Mouse (Mus musculus): ENCODE results near the gene Lhx2. TPM values are rescaled to one million over a fixed set of nuclear protein-coding genes. Genes with fewer than 3 reads are reported as not detected.

Lhx2 gene
- polyA plus RNA-seq, 1 experiment from 2014 or later = 0.39 TPM

GRCm38 (mm10) chr2:38346881-38347764, 8.0 kb downstream of the Lhx2 start:
- Histone ChIP-seq H3K36me3 (ENCODE audit: insufficient read depth) (no peaks in the 10 kb centered on the region), H3K27me3 (ENCODE audit: insufficient read depth, low read length) (peaks cover 100% of the 10 kb centered on the region), H3K4me1 (ENCODE audit: insufficient read depth) (peaks cover 3% of the 10 kb centered on the region; the same call in 1 of the 2 replicates), H3K27ac (ENCODE audit: low read depth) (no peak overlapping the region), H3K9me3 (ENCODE audit: low read depth, low read length) (no peaks in the 10 kb centered on the region), H3K9ac (no peak overlapping the region), H3K4me3 (ENCODE audit: low read depth, low read length) (no peak overlapping the region), H3K4me2 (no peak overlapping the region)
- under 1% methylated on average over 15 of the region's 15 CpGs for WGBS
- no peak for TF ChIP-seq CTCF (IDR thresholded peaks at IDR 0.05; ENCODE audit: low read depth)
- no peak for ATAC-seq (ENCODE audit: insufficient read depth)
- peak; percentile 21 for DNase-seq

GRCm38 (mm10) chr2:38347811-38348551, 8.9 kb downstream of the Lhx2 start:
- under 1% methylated on average over 54 of the region's 54 CpGs for WGBS
- no peak for ATAC-seq (ENCODE audit: insufficient read depth)
- no peak for TF ChIP-seq CTCF (IDR thresholded peaks at IDR 0.05; ENCODE audit: low read depth)
- Histone ChIP-seq H3K9me3 (ENCODE audit: low read depth, low read length) (no peaks in the 10 kb centered on the region), H3K4me1 (ENCODE audit: insufficient read depth) (peaks cover 3% of the 10 kb centered on the region; the same call in 1 of the 2 replicates), H3K27me3 (ENCODE audit: insufficient read depth, low read length) (peaks cover 100% of the 10 kb centered on the region), H3K9ac (no peak overlapping the region), H3K27ac (ENCODE audit: low read depth) (no peak overlapping the region), H3K4me2 (peak overlapping the region; percentile 41; the same call in 1 of the 2 replicates), H3K4me3 (ENCODE audit: low read depth, low read length) (peak overlapping the region; percentile 22; the same call in 1 of the 2 replicates), H3K36me3 (ENCODE audit: insufficient read depth) (no peaks in the 10 kb centered on the region)
- no peak for DNase-seq

GRCm38 (mm10) chr2:38348660-38349420, 9.8 kb downstream of the Lhx2 start:
- Histone ChIP-seq H3K9ac (no peak overlapping the region), H3K27ac (ENCODE audit: low read depth) (no peak overlapping the region), H3K27me3 (ENCODE audit: insufficient read depth, low read length) (peaks cover 100% of the 10 kb centered on the region), H3K9me3 (ENCODE audit: low read depth, low read length) (no peaks in the 10 kb centered on the region), H3K4me3 (ENCODE audit: low read depth, low read length) (no peak overlapping the region), H3K4me1 (ENCODE audit: insufficient read depth) (peaks cover 3% of the 10 kb centered on the region; the same call in 1 of the 2 replicates), H3K4me2 (no peak overlapping the region), H3K36me3 (ENCODE audit: insufficient read depth) (no peaks in the 10 kb centered on the region)
- TF ChIP-seq CTCF (IDR thresholded peaks at IDR 0.05; ENCODE audit: low read depth) = no peak
- DNase-seq (no peak), ATAC-seq (ENCODE audit: insufficient read depth) (no peak)
- 3% methylated on average over 19 of the region's 19 CpGs for WGBS

GRCm38 (mm10) chr2:38349447-38350350, 10.6 kb downstream of the Lhx2 start:
- Histone ChIP-seq H3K4me2 (peak overlapping the region; percentile 64; the same call in 1 of the 2 replicates), H3K4me1 (ENCODE audit: insufficient read depth) (peaks cover 3% of the 10 kb centered on the region; the same call in 1 of the 2 replicates), H3K9me3 (ENCODE audit: low read depth, low read length) (no peaks in the 10 kb centered on the region), H3K9ac (no peak overlapping the region), H3K27me3 (ENCODE audit: insufficient read depth, low read length) (peaks cover 100% of the 10 kb centered on the region), H3K36me3 (ENCODE audit: insufficient read depth) (no peaks in the 10 kb centered on the region), H3K27ac (ENCODE audit: low read depth) (no peak overlapping the region), H3K4me3 (ENCODE audit: low read depth, low read length) (no peak overlapping the region)
- TF ChIP-seq CTCF (IDR thresholded peaks at IDR 0.05; ENCODE audit: low read depth) = no peak
- WGBS = 4% methylated on average over 12 of the region's 12 CpGs
- ATAC-seq (ENCODE audit: insufficient read depth) = no peak
- DNase-seq = no peak

- no peak for TF ChIP-seq CTCF (IDR thresholded peaks at IDR 0.05; ENCODE audit: low read depth)
- H3K27ac ChIP-seq (ENCODE audit: low read depth) = no peak overlapping the region
- H3K9ac ChIP-seq = no peak overlapping the region; the same call in 1 of the 2 replicates
- peak; percentile 44 for ATAC-seq (ENCODE audit: insufficient read depth)
- peak overlapping the region; percentile 39 for H3K4me3 ChIP-seq (ENCODE audit: low read depth, low read length)
- peaks cover 3% of the 10 kb centered on the region; the same call in 1 of the 2 replicates for H3K4me1 ChIP-seq (ENCODE audit: insufficient read depth)
- no peaks in the 10 kb centered on the region for H3K36me3 ChIP-seq (ENCODE audit: insufficient read depth)
- H3K27me3 ChIP-seq (ENCODE audit: insufficient read depth, low read length) = peaks cover 100% of the 10 kb centered on the region
- H3K9me3 ChIP-seq (ENCODE audit: low read depth, low read length) = no peaks in the 10 kb centered on the region
- H3K4me2 ChIP-seq = peak overlapping the region; percentile 64
- WGBS = under 1% methylated on average over 13 of the region's 13 CpGs
- DNase-seq = no peak
Observed at GRCm38 (mm10) chr2:38350386-38350785, 11.3 kb downstream of the Lhx2 start.

- no peak for TF ChIP-seq CTCF (IDR thresholded peaks at IDR 0.05; ENCODE audit: low read depth)
- no peak overlapping the region for H3K27ac ChIP-seq (ENCODE audit: low read depth)
- no peak overlapping the region; the same call in 1 of the 2 replicates for H3K9ac ChIP-seq
- no peaks in the 10 kb centered on the region for H3K36me3 ChIP-seq (ENCODE audit: insufficient read depth)
- ATAC-seq (ENCODE audit: insufficient read depth) (peak; percentile 95), DNase-seq (peak; percentile 94)
- no peaks in the 10 kb centered on the region for H3K9me3 ChIP-seq (ENCODE audit: low read depth, low read length)
- H3K4me1 ChIP-seq (ENCODE audit: insufficient read depth) = peaks cover 3% of the 10 kb centered on the region; the same call in 1 of the 2 replicates
- WGBS = under 1% methylated on average over 37 of the region's 37 CpGs
- peaks cover 100% of the 10 kb centered on the region for H3K27me3 ChIP-seq (ENCODE audit: insufficient read depth, low read length)
- H3K4me3 ChIP-seq (ENCODE audit: low read depth, low read length) = peak overlapping the region; percentile 39
- H3K4me2 ChIP-seq = peak overlapping the region; percentile 64
Observed at GRCm38 (mm10) chr2:38350796-38351195, 11.7 kb downstream of the Lhx2 start.

Data from lung, embryonic 14.5 days (tissue).